Mouse (Mus musculus) left cerebral cortex, postnatal 36 days (tissue): Measurements from ENCODE around the gene 1700123K08Rik. TPM values are rescaled to one million over a fixed set of nuclear protein-coding genes. Genes with fewer than 3 reads are reported as not detected.
"Not testable (repeated sequence)": the region's sequence is repeated elsewhere in the genome, so short reads cannot be mapped to it uniquely, and the experiment has no call there.

Experiments used
- DNase-seq, 2 experiments: peaks; one replicate each; pipeline ENCODE4 v3.0.0; 2021 to 2022; ENCODE audit warnings: low spot score in 2 of 2, mixed read lengths in 1 of 2
- intact Hi-C: fragments of 180-260 bp; cut with DNase I; formaldehyde crosslinking; loops from one replicate; pipeline ENCODE4 v1.15.1; 2025
- microRNA-seq: library from miRNA; unstranded; fragments of <30 nt; microRNA quantifications from one replicate; pipeline ENCODE4 v1.2.0, GENCODE M21; 2022
- total RNA-seq, 2 experiments: library from RNA; stranded (reverse); gene quantifications; 2 replicates each; pipeline ENCODE4 v1.2.3; 2021

Gene 1700123K08Rik
- not detected for total RNA-seq

GRCm38 (mm10) chr5:138564612-138565011, at the start of gene 1700123K08Rik:
TSS of gene 1700123K08Rik (minus strand) at chr5:138564712.
- intact Hi-C loops, DNase-seq: not testable (repeated sequence)

- no peak for DNase-seq
- intact Hi-C loops, result no loop called here
Observed at GRCm38 (mm10) chr5:138587396-138587795, 22.9 kb upstream of the 1700123K08Rik start.

- no peak for DNase-seq
- intact Hi-C loops, result no loop called here
Observed at GRCm38 (mm10) chr5:138571623-138572022, 7.1 kb upstream of the 1700123K08Rik start.

- no peak for DNase-seq
- intact Hi-C loops, result no loop called here
Observed at GRCm38 (mm10) chr5:138552718-138553117, 11.8 kb downstream of the 1700123K08Rik start.

- DNase-seq, result no peak
- intact Hi-C loops, result no loop called here
Observed at GRCm38 (mm10) chr5:138532491-138532890, 32.0 kb downstream of the 1700123K08Rik start.

Small RNA genes lying within 50 kb of the gene (microRNA-seq; reads per million reads assigned to microRNA genes)
- not detected for gene Gm24082

Other genes with a start within 250 kb of the 1700123K08Rik start
- not detected for gene Pvrig, start 222.8 kb downstream of the 1700123K08Rik start, total RNA-seq
- gene Zfp157, start 123.2 kb downstream of the 1700123K08Rik start, total RNA-seq, result 10 to 100 TPM; 18.6 to 28.1 TPM
- gene Zfp68, start 55.0 kb upstream of the 1700123K08Rik start, total RNA-seq, result 10 to 100 TPM; 26.9 to 31.3 TPM
- gene A430033K04Rik, start 58.1 kb upstream of the 1700123K08Rik start, total RNA-seq, result 10 to 100 TPM; 11.3 to 16.4 TPM
- 10 to 100 TPM; 35.3 to 42.8 TPM for gene Fam20c, start 189.8 kb upstream of the 1700123K08Rik start, total RNA-seq